Mouse (Mus musculus): ENCODE results near the gene Htr6.

- TF ChIP-seq POLR2A (IDR thresholded peaks at IDR 0.05; ENCODE audit: control insufficient read depth, low read depth, low read length) = no peak
- no peak for TF ChIP-seq CTCF (IDR thresholded peaks at IDR 0.05; ENCODE audit: control insufficient read depth, insufficient read depth, insufficient replicate concordance, low read depth, low read length)
Observed at GRCm38 (mm10) chr4:139120281-139120814, 45.0 kb upstream of the Htr6 start.

All from testis, adult 2 months (tissue).